Mouse (Mus musculus): ENCODE results near the gene Limch1. TPM values are rescaled to one million over a fixed set of nuclear protein-coding genes. Genes with fewer than 3 reads are reported as not detected.

Limch1 gene
- total RNA-seq, 2 experiments from 2014 or later: 127 to 140 TPM

GRCm38 (mm10) chr5:66859506-66859905, 113.9 kb downstream of the Limch1 start:
- Histone ChIP-seq H3K27ac (peak overlapping the region; percentile 28; the same call in 1 of the 2 replicates), H3K4me3 (no peak overlapping the region)
- peak in 1 of 2 experiments; percentile 37 for DNase-seq (ENCODE audit: low spot score in 2 of 2)
- no peak for TF ChIP-seq CTCF (conservative IDR thresholded peaks at IDR 0.05)

GRCm38 (mm10) chr5:66861232-66862035, 115.8 kb downstream of the Limch1 start:
- no peak for TF ChIP-seq CTCF (conservative IDR thresholded peaks at IDR 0.05)
- no peak for DNase-seq (ENCODE audit: low spot score in 2 of 2)
- peak overlapping the region; percentile 72 for H3K27ac ChIP-seq
- H3K4me3 ChIP-seq: no peak overlapping the region

- Histone ChIP-seq H3K4me3 (no peak overlapping the region), H3K27ac (no peak overlapping the region)
- TF ChIP-seq CTCF (conservative IDR thresholded peaks at IDR 0.05): no peak
- DNase-seq (ENCODE audit: low spot score in 2 of 2): no peak
Measured at GRCm38 (mm10) chr5:66862151-66862550, 116.5 kb downstream of the Limch1 start.

DNA sequence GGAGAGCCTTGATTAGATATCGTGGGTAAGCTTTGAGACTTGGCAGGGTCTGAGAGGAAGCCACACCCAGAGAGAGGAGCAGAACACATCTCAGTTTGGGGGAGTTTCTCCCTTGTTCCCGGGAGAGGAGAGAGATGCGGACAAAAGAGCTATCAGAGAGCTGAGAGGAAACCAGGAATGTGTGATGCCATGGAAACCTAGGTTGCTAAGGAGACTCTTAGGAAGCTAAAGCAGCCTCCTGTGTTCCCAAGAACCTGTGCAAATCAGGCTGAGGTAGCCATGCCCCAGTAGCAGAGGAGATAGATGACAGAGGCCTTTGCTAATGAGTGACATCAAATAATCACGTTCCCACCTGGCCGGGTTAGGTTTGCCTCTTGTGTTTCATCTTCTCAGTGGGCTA, 119.6 kb downstream of the Limch1 start:
- DNase-seq (ENCODE audit: low spot score in 2 of 2): peak in 1 of 2 experiments; percentile 66
- no peak overlapping the region for H3K4me3 ChIP-seq
- peak overlapping the region; percentile 40 for H3K27ac ChIP-seq
- no peak for TF ChIP-seq CTCF (conservative IDR thresholded peaks at IDR 0.05)

- peak overlapping the region; percentile 40; the same call in 1 of the 2 replicates for H3K27ac ChIP-seq
- no peak overlapping the region for H3K4me3 ChIP-seq
- no peak for TF ChIP-seq CTCF (conservative IDR thresholded peaks at IDR 0.05)
- DNase-seq (ENCODE audit: low spot score in 2 of 2): peak; percentile 40 to 41
Measured at GRCm38 (mm10) chr5:66866019-66866418, 120.4 kb downstream of the Limch1 start.

- no peak overlapping the region for H3K4me3 ChIP-seq
- no peak for TF ChIP-seq CTCF (conservative IDR thresholded peaks at IDR 0.05)
- DNase-seq (ENCODE audit: low spot score in 2 of 2): no peak
- no peak overlapping the region for H3K27ac ChIP-seq
Measured at GRCm38 (mm10) chr5:66869545-66869944, 123.9 kb downstream of the Limch1 start.

DNA sequence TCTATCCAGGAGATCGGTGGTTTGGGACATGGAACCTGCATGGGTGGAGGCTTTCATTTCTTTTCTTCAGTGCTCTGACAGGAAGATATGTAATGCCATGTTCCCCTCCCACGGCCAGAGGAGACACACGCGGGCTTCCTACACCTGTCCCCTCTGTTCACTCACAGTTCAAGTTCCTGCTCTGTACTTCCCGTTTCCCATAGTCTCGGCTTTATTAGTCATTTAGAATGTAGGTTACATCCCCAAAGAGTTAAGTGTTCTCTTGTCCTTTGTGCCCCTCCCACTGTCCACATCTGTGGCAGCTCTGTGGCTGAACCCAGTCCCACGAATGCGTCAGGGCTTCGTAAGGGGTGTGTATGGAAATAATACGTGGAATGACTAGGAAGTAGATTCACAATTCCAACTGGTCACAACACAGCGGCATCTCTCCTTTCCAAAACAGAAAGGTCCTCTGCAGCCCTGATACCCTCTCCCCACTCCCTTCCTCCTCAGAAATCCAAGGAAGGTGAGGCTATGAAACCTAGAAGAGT, 126.0 kb downstream of the Limch1 start:
- Histone ChIP-seq H3K27ac (no peak overlapping the region), H3K4me3 (no peak overlapping the region)
- DNase-seq (ENCODE audit: low spot score in 2 of 2): no peak
- TF ChIP-seq CTCF (conservative IDR thresholded peaks at IDR 0.05): no peak

GRCm38 (mm10) chr5:66872053-66872452, 126.4 kb downstream of the Limch1 start:
- no peak for TF ChIP-seq CTCF (conservative IDR thresholded peaks at IDR 0.05)
- DNase-seq (ENCODE audit: low spot score in 2 of 2): peak in 1 of 2 experiments; percentile 33

DNA sequence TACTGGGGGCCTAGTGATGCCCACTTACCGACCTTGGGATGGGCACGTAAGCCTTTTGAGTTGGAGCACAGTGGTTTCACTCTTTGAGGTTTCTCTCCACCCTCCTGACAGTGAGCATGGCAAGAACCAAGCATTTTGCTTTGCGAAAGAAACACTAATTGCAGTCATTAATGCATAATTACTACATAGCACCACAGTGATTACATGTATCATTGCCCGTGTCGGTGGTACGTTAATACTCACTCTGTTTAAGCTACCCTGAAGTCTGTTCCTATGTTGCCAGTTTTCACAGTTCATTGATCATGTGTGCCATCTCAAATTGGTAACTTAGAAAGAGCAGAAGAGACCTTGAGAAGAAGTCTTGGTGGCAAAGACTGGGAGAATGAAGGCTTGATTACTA, 127.1 kb downstream of the Limch1 start:
- no peak for DNase-seq (ENCODE audit: low spot score in 2 of 2)
- Histone ChIP-seq H3K27ac (no peak overlapping the region), H3K4me3 (no peak overlapping the region)
- TF ChIP-seq CTCF (conservative IDR thresholded peaks at IDR 0.05): no peak

More at GRCm38 (mm10) chr5:66872053-66872452, 126.4 kb downstream of the Limch1 start:
- H3K4me3 ChIP-seq: no peak overlapping the region
- no peak overlapping the region for H3K27ac ChIP-seq

DNA sequence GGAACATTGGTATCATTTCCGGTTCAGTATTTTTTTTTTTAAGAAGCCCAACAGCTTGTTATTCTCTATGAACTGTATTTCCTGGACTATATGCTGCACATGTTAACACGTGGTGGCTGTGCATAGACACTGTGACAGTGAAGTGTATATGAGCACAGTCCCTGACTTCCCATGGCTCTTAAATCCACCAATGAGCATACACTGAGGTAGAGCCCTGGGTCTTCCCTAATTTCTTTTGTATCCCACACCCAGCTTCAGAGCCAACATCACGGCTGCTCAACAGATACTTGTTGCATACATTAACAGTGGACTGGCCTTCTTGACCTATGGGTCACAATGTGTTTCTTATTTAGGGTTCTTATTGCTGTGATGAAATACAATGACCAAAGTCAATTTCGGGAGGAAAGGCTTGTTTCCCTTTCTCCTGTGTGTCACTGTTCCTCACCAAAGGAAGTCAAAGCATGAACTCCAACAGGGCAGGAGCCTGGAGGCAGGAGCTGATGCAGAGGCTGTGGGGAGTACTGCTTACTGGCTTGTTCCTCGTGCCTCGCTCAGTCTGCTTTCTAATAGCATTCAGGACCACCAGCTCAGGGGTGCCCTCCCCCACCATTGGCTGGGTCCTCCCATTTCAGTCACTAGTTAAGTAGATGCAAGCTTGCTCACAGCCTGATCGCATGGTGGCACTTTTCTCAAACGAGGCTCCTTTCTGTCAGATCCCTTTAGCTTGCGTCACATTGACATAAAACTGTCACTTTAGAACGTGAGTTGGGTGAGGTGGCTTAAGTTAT, 130.6 kb downstream of the Limch1 start:
- no peak for TF ChIP-seq CTCF (conservative IDR thresholded peaks at IDR 0.05)
- H3K27ac ChIP-seq: no peak overlapping the region
- H3K4me3 ChIP-seq: no peak overlapping the region
- no peak for DNase-seq (ENCODE audit: low spot score in 2 of 2)

- no peak for TF ChIP-seq CTCF (conservative IDR thresholded peaks at IDR 0.05)
- no peak overlapping the region for H3K27ac ChIP-seq
- no peak for DNase-seq (ENCODE audit: low spot score in 2 of 2)
Measured at GRCm38 (mm10) chr5:66877066-66877465, 131.4 kb downstream of the Limch1 start.

GRCm38 (mm10) chr5:66881901-66882341, 136.3 kb downstream of the Limch1 start:
- DNase-seq (ENCODE audit: low spot score in 2 of 2): no peak
- Histone ChIP-seq H3K27ac (no peak overlapping the region), H3K4me3 (no peak overlapping the region)
- TF ChIP-seq CTCF (conservative IDR thresholded peaks at IDR 0.05): no peak

More at GRCm38 (mm10) chr5:66877066-66877465, 131.4 kb downstream of the Limch1 start:
- H3K4me3 ChIP-seq: no peak overlapping the region

DNA sequence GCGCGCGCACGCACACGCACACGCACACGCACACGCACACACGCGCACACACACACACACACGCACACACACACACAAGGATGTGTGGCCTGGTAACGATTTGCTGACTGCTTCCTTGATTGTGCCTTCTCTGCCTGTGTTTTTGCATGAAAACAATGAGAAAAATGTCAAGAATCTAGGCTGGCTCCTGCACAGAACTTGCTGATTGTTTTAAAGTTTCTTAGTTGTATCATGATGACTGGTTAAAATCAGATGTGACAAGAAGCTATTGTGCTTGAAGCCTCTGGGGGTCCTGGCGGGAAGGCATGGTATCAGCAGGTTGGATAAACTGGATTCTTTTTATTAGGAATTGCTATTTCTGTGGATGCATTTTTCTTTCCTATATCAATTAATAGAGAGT, 137.1 kb downstream of the Limch1 start:
- TF ChIP-seq CTCF (conservative IDR thresholded peaks at IDR 0.05): peak; percentile 33
- H3K4me3 ChIP-seq: no peak overlapping the region
- DNase-seq (ENCODE audit: low spot score in 2 of 2): no peak
- H3K27ac ChIP-seq: no peak overlapping the region
